Mouse (Mus musculus): ENCODE measurements around the gene Tbce.
"Not testable (repeated sequence)": the region's sequence is repeated elsewhere in the genome, so short reads cannot be mapped to it uniquely, and the experiment has no call there.

Tbce gene

GRCm38 (mm10) chr13:14035352-14035751 lies 4.1 kb downstream of the Tbce start:
- not testable (repeated sequence) for DNase-seq (ENCODE audit: extremely low spot score, low read depth, low spot score)

GRCm38 (mm10) chr13:14034073-14034348 lies 5.4 kb downstream of the Tbce start:
- DNase-seq (ENCODE audit: extremely low spot score, low read depth, low spot score) = no peak

GRCm38 (mm10) chr13:14033309-14034072 lies 5.9 kb downstream of the Tbce start:
- no peak for DNase-seq (ENCODE audit: extremely low spot score, low read depth, low spot score)

- no peak for DNase-seq (ENCODE audit: extremely low spot score, low read depth, low spot score)
These were observed 13.2 kb downstream of the Tbce start for GRCm38 (mm10) chr13:14026154-14026820.

- DNase-seq (ENCODE audit: extremely low spot score, low read depth, low spot score) = no peak
These were observed 13.9 kb downstream of the Tbce start for GRCm38 (mm10) chr13:14025554-14025953.

- not testable (repeated sequence) for DNase-seq (ENCODE audit: extremely low spot score, low read depth, low spot score)
These were observed 18.0 kb downstream of the Tbce start for GRCm38 (mm10) chr13:14021417-14021816.

GRCm38 (mm10) chr13:14018852-14019251 lies 20.6 kb downstream of the Tbce start:
- no peak for DNase-seq (ENCODE audit: extremely low spot score, low read depth, low spot score)

GRCm38 (mm10) chr13:14018283-14018682 lies 21.2 kb downstream of the Tbce start:
- no peak for DNase-seq (ENCODE audit: extremely low spot score, low read depth, low spot score)

GRCm38 (mm10) chr13:14015609-14016008 lies 23.8 kb downstream of the Tbce start:
- no peak for DNase-seq (ENCODE audit: extremely low spot score, low read depth, low spot score)

GRCm38 (mm10) chr13:14014540-14014939 lies 24.9 kb downstream of the Tbce start:
- DNase-seq (ENCODE audit: extremely low spot score, low read depth, low spot score) = no peak

- no peak for DNase-seq (ENCODE audit: extremely low spot score, low read depth, low spot score)
These were observed 25.4 kb downstream of the Tbce start for GRCm38 (mm10) chr13:14014001-14014400.

- no peak for DNase-seq (ENCODE audit: extremely low spot score, low read depth, low spot score)
These were observed 27.9 kb downstream of the Tbce start for GRCm38 (mm10) chr13:14011454-14011995.

GRCm38 (mm10) chr13:14006056-14006455 lies 33.4 kb downstream of the Tbce start:
- DNase-seq (ENCODE audit: extremely low spot score, low read depth, low spot score) = no peak

GRCm38 (mm10) chr13:14004999-14005398 lies 34.4 kb downstream of the Tbce start:
- no peak for DNase-seq (ENCODE audit: extremely low spot score, low read depth, low spot score)

GRCm38 (mm10) chr13:14004086-14004485 lies 35.4 kb downstream of the Tbce start:
- no peak for DNase-seq (ENCODE audit: extremely low spot score, low read depth, low spot score)

- no peak for DNase-seq (ENCODE audit: extremely low spot score, low read depth, low spot score)
These were observed 36.7 kb downstream of the Tbce start for GRCm38 (mm10) chr13:14002706-14003105.

- DNase-seq (ENCODE audit: extremely low spot score, low read depth, low spot score) = no peak
These were observed 42.0 kb downstream of the Tbce start for GRCm38 (mm10) chr13:13997476-13997875.

GRCm38 (mm10) chr13:13995046-13995445 lies 44.4 kb downstream of the Tbce start:
- no peak for DNase-seq (ENCODE audit: extremely low spot score, low read depth, low spot score)

- DNase-seq (ENCODE audit: extremely low spot score, low read depth, low spot score) = no peak
These were observed 46.4 kb downstream of the Tbce start for GRCm38 (mm10) chr13:13993041-13993440.

- DNase-seq (ENCODE audit: extremely low spot score, low read depth, low spot score) = peak; percentile 24
These were observed 49.0 kb downstream of the Tbce start for GRCm38 (mm10) chr13:13990391-13990790.

- no peak for DNase-seq (ENCODE audit: extremely low spot score, low read depth, low spot score)
These were observed 50.3 kb downstream of the Tbce start for GRCm38 (mm10) chr13:13989135-13989534.

GRCm38 (mm10) chr13:13983523-13983922 lies 55.9 kb downstream of the Tbce start:
- DNase-seq (ENCODE audit: extremely low spot score, low read depth, low spot score) = no peak

Measured in hindlimb bud, embryonic 11.5 days (tissue).